Mouse (Mus musculus) thymus, adult 2 months (tissue): ENCODE measurements around the gene Rasip1. TPM values are rescaled to one million over a fixed set of nuclear protein-coding genes. Genes with fewer than 3 reads are reported as not detected.
A peak's percentile ranks its signal among the peaks of the same experiment; 100 is the strongest.

Experiments used
- DNase-seq: peaks from one replicate; pipeline ENCODE4 v3.0.0; 2021
- H3K27ac ChIP-seq: fragments of 200-500 bp; 2 replicates; pipeline ENCODE4 v1.5.1; 2012; ENCODE audit warnings: low read length, control low read depth; ENCODE audit not compliant: control insufficient read depth, insufficient read depth
- H3K27me3 ChIP-seq: fragments of 200-500 bp; 2 replicates; pipeline ENCODE4 v1.6.1; 2012; ENCODE audit warnings: mild to moderate bottlenecking, low read length, moderate library complexity, mixed read lengths; ENCODE audit not compliant: control insufficient read depth, insufficient read depth
- H3K36me3 ChIP-seq: fragments of 200-500 bp; 2 replicates; pipeline ENCODE4 v1.6.1; 2012; ENCODE audit warnings: mild to moderate bottlenecking, low read length, moderate library complexity; ENCODE audit not compliant: control insufficient read depth, insufficient read depth
- H3K4me1 ChIP-seq: fragments of 200-500 bp; replicated peaks from 2 replicates; pipeline ENCODE4 v1.6.1; 2012; ENCODE audit warnings: low read length; ENCODE audit not compliant: control insufficient read depth, insufficient read depth
- H3K4me3 ChIP-seq: fragments of 200-500 bp; 2 replicates; pipeline ENCODE4 v1.5.1; 2012; ENCODE audit warnings: mild to moderate bottlenecking, low read length, control low read depth, moderate library complexity; ENCODE audit not compliant: control insufficient read depth, insufficient read depth
- CTCF ChIP-seq: fragments of 200-500 bp; IDR thresholded peaks from 2 replicates; pipeline ENCODE4 v1.5.1; 2012; ENCODE audit warnings: mild to moderate bottlenecking, control low read depth, low read length, moderate library complexity, borderline replicate concordance; ENCODE audit not compliant: control insufficient read depth, poor library complexity, insufficient read depth; ENCODE audit errors: extremely low read depth
- POLR2A ChIP-seq: fragments of 200-500 bp; IDR thresholded peaks from 2 replicates; pipeline ENCODE4 v1.6.1; 2012; ENCODE audit warnings: mild to moderate bottlenecking, low read length, control low read depth, moderate library complexity; ENCODE audit not compliant: control insufficient read depth, poor library complexity, insufficient read depth; ENCODE audit errors: extremely low read depth
- WGBS: fragments of 180-500 bp; shearing (Covaris S2); methylation state at CpG from one replicate; pipeline ENCODE4 v1.1.7; 2018; 5-methylcytosine and 5-hydroxymethylcytosine counted together
- polyA plus RNA-seq: library from polyadenylated mRNA; depleted of rRNA; stranded (reverse); fragments of >200 nt; gene quantifications from 2 replicates; pipeline ENCODE4 v1.2.3, GENCODE M21; 2012

Gene Rasip1
- polyA plus RNA-seq, 1 experiment, result 8.6 TPM

DNA sequence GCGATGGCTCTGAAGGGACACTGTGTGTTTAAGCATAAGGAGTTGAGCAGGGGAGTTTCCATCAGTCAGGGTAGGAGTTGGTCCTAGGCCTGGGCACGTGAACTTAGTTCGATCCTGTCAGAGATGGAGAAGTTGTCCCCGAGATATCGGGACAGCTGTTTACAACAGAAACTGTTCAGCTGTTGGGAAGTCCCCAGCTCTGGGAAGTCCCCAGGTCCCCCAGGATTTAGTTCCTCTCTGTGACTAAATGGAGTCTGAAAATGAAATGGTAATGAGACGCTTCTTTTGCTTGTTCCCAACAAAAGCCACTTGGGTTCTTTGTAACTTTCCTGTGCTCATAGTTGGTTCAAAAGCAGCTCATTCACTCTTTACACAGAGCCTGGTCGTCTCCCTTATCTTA is 35.4 kb upstream of the Rasip1 start:
- Histone ChIP-seq H3K4me1 (peaks cover 17% of the 10 kb centered on the region), H3K27ac (no peak overlapping the region), H3K36me3 (peaks cover 9% of the 10 kb centered on the region; the same call in 1 of the 2 replicates), H3K27me3 (no peaks in the 10 kb centered on the region), H3K4me3 (no peak overlapping the region)
- WGBS, result 42% methylated on average over 7 of the region's 7 CpGs
- no peak for DNase-seq
- no peak for TF ChIP-seq CTCF
- TF ChIP-seq POLR2A, result no peak

DNA sequence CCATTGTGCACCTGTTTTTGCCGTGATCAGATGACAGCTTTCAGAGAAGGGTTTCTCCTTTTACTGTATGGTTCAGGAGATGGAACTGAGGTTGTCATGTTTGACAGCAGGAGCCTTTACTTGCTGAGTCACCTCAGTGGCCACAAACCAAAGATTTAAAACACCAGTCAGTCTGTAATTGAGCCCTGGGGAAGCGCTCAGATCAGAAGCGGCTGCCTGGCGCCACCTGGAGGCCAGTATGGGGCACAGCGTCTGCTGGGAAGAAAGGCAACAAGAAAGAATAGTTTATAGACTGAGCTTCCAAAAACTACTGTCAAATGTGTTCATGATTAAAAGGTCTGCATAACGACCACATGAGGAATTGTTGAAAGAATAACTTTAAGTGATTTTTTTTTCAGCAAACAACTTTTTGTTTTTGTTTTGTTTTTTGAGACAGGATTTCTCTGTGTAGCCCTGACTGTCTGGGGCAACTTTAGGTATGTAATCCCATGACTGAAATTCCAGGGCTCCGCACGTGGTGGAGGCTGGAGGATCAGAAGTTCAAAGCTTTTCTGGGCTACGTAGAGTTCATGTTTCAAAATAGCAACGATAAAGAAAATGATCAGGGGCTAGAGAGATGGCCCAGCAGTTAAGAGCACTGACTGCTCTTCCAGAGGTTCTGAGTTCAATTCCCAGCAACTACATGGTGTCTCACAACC is 34.0 kb upstream of the Rasip1 start:
- H3K4me1 ChIP-seq, result peaks cover 19% of the 10 kb centered on the region
- H3K27ac ChIP-seq, result no peak overlapping the region
- TF ChIP-seq CTCF (peak; percentile 91), POLR2A (no peak)
- DNase-seq, result peak; percentile 73
- WGBS, result 28% methylated on average over 10 of the region's 10 CpGs
- no peak overlapping the region for H3K4me3 ChIP-seq
- H3K36me3 ChIP-seq, result peaks cover 3% of the 10 kb centered on the region; the same call in 1 of the 2 replicates
- H3K27me3 ChIP-seq, result no peaks in the 10 kb centered on the region

DNA sequence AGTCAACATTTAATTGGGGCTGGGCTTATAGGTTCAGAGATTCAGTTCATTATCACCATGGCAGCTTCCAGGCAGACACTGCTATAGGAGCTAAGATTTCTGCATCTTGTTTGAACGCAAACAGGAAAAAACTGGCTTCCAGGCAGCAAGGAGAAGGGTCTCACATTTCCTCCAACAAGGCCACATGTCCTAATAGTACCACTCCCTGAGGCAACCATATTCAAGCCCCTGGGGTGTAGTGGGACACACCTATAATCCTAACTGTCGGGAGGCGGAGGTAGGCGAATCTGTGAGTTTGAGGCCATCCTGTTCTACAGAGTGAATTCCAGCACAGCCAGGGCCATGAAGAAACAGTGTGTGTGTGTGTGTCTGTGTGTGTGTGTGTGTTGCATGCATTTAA is 32.1 kb upstream of the Rasip1 start:
- over 99% methylated on average over 4 of the region's 4 CpGs for WGBS
- Histone ChIP-seq H3K27me3 (no peaks in the 10 kb centered on the region), H3K36me3 (no peaks in the 10 kb centered on the region), H3K4me3 (no peak overlapping the region), H3K4me1 (peaks cover 28% of the 10 kb centered on the region), H3K27ac (no peak overlapping the region)
- DNase-seq, result no peak
- no peak for TF ChIP-seq CTCF
- TF ChIP-seq POLR2A, result no peak

DNA sequence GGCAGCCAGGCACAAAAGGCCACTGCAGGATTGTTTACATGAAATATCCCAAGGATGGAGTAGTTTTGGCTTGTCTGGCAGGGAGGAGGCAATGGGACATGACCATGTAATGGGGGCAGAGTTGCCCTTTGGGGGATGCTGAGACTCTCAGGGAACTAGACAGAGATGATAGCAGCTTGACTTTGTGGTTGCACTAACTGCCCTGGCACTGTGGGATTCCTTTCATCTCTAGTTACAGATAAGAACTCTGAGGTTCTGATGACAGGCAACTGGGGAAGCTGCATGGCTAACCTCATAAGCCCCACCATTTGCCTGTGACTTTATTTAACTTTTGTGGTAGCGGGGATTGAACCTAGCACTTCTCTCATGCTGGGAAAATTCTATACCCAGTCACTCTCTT is 31.2 kb upstream of the Rasip1 start:
- H3K27ac ChIP-seq, result no peak overlapping the region
- 5% methylated on average over 1 of the region's 1 CpGs for WGBS
- no peak overlapping the region for H3K4me3 ChIP-seq
- DNase-seq, result no peak
- peaks cover 38% of the 10 kb centered on the region for H3K4me1 ChIP-seq
- TF ChIP-seq POLR2A (no peak), CTCF (no peak)
- no peaks in the 10 kb centered on the region for H3K27me3 ChIP-seq
- H3K36me3 ChIP-seq, result no peaks in the 10 kb centered on the region

DNA sequence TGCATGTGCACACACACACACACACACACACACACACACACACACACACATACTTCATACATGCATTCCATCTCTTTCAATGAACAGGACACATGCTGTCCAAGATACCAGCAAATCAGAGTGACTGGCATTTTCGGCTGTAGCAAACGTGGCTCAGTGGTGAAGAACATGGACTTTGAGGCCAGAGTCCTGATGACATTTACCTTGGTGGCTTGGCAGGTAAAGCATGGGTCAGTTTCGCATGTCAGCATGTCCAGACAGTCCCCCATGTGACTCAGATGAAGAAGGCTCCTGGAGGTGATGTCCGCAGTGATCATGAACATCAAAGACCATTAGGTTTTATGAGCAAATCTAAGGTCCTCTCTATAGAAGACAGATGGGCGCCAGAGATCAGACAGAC is 30.3 kb upstream of the Rasip1 start:
- 92% methylated on average over 5 of the region's 5 CpGs for WGBS
- Histone ChIP-seq H3K27me3 (no peaks in the 10 kb centered on the region), H3K36me3 (no peaks in the 10 kb centered on the region), H3K4me1 (peaks cover 43% of the 10 kb centered on the region), H3K27ac (no peak overlapping the region), H3K4me3 (no peak overlapping the region)
- no peak for DNase-seq
- no peak for TF ChIP-seq POLR2A
- no peak for TF ChIP-seq CTCF

DNA sequence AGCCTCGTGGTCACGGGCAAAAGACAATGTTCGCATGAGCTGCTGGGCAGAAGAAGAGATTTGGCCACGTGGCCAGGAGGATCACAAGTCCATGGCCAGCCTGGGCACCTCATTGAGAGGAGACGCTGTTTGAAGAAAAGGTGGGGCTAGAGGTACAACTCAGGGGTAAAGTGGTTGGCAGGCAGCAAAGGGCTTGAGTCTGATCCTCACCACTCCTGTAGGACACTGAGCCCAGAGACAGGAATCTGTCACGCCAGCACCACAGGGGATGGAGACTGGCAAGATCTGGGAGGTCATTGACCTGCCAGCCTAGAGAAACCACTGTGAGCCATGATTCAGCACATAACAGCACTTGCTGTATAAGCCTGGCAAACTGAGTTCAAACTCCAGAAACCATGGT is 29.8 kb upstream of the Rasip1 start:
- TF ChIP-seq POLR2A, result no peak
- TF ChIP-seq CTCF, result no peak
- H3K27ac ChIP-seq, result no peak overlapping the region
- 73% methylated on average over 6 of the region's 6 CpGs for WGBS
- no peaks in the 10 kb centered on the region for H3K27me3 ChIP-seq
- no peak for DNase-seq
- peaks cover 43% of the 10 kb centered on the region for H3K4me1 ChIP-seq
- no peaks in the 10 kb centered on the region for H3K36me3 ChIP-seq
- H3K4me3 ChIP-seq, result no peak overlapping the region
